Mouse (Mus musculus): ENCODE measurements around the gene Mmp21.

DNA sequence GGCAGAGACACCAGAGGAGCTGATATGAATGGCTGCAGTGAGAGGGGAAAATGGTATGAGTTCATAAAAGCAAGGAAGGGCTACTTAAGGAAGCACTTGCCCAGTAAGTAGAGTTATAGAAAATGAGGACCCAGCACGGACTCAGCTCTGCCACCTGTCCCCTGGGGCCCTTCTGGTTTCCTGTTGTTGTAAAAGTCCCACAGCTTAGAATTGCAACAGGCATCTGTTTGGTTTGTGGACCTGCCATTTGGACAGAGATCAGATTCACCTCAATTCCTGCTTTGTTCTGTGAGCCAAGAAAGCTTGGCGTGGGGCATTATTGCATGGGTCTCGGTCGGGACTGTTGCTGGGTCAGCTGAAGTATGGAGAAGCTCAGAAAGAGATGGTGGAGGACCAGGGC lies 35.5 kb upstream of the Mmp21 start:
- TF ChIP-seq POLR2A (IDR thresholded peaks at IDR 0.05; ENCODE audit: insufficient read depth, low read depth, low read length) (no peak), CTCF (IDR thresholded peaks at IDR 0.05) (no peak)
